In the genomic region with DNA sequence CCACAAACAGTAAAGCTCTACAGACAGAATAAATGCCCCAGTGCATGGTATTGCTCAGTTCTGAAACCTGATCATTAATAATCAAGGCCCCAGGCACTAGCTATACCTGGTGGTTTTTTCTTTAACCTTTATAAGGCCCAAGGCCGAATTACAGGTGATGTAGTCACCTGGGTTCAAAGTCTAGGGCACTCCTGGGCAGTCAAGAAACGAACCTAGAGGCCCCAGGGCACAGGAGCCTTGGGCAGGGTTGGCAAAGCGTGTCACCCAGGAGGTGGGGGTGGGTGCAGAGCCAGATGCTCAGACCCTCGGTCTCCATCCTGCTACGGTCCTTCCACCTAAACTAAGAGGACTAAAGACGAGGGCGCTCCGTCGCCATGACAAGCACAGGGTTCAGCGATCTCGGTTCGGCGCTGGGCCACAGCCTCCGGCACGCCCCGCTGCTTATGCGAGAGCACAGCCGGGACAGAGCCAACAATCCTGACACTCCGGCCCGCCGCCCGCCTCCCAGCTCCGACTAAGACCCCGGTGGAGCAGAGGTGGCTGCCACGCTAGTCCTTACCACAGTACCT, we compare ENCODE assay signal across 8 mouse cellular contexts. TPM values are rescaled to one million over a fixed set of nuclear protein-coding genes. Genes with fewer than 3 reads are reported as not detected.
DNase-seq lines count a peak whose midpoint lies in the region; ATAC-seq lines count a peak whose summit lies in the region.

No protein-coding gene starts in this region.

- ATAC-seq in kidney, embryonic 16.5 days (ENCODE audit: low FRiP score, low TSS enrichment): no peak
- ATAC-seq in hindbrain, embryonic 16.5 days: no peak
- no peak; the same call in 1 of the 2 replicates for ATAC-seq in midbrain, embryonic 14.5 days (ENCODE audit: low FRiP score, low TSS enrichment)

- H3K4me1 ChIP-seq in kidney, embryonic 16.5 days (ENCODE audit: insufficient read depth, low read length): peaks cover 33% of the 10 kb centered on the region
- H3K4me1 ChIP-seq in embryonic facial prominence, embryonic 10.5 days: peaks cover 25% of the 10 kb centered on the region
- peaks cover 25% of the 10 kb centered on the region for H3K4me1 ChIP-seq in hindbrain, embryonic 16.5 days (ENCODE audit: control insufficient read depth, insufficient read depth, low read depth, low read length)
- peaks cover 15% of the 10 kb centered on the region for H3K4me1 ChIP-seq in midbrain, embryonic 14.5 days (ENCODE audit: control insufficient read depth, insufficient read depth, low read length)

- H3K4me2 ChIP-seq in kidney, embryonic 16.5 days (replicated peaks; ENCODE audit: low read depth, low read length): peak overlapping the region; percentile 77
- peak overlapping the region; percentile 84 for H3K4me2 ChIP-seq in hindbrain, embryonic 16.5 days (ENCODE audit: low read length)
- peak overlapping the region; percentile 63 for H3K4me2 ChIP-seq in midbrain, embryonic 14.5 days (ENCODE audit: low read length)

- no peaks in the 10 kb centered on the region for H3K27me3 ChIP-seq in kidney, embryonic 16.5 days (ENCODE audit: insufficient read depth, low read length)
- no peaks in the 10 kb centered on the region for H3K27me3 ChIP-seq in embryonic facial prominence, embryonic 10.5 days (replicated peaks; ENCODE audit: low read depth, poor library complexity, severe bottlenecking)
- H3K27me3 ChIP-seq in hindbrain, embryonic 16.5 days (replicated peaks; ENCODE audit: control insufficient read depth, insufficient read depth, low read length): no peaks in the 10 kb centered on the region
- no peaks in the 10 kb centered on the region for H3K27me3 ChIP-seq in midbrain, embryonic 14.5 days (ENCODE audit: control insufficient read depth, insufficient read depth, low read length)

- WGBS in kidney, embryonic 16.5 days: under 1% methylated on average over 25 of the region's 25 CpGs
- WGBS in embryonic facial prominence, embryonic 10.5 days: under 1% methylated on average over 25 of the region's 25 CpGs
- WGBS in hindbrain, embryonic 16.5 days: under 1% methylated on average over 25 of the region's 25 CpGs
- WGBS in midbrain, embryonic 14.5 days: under 1% methylated on average over 25 of the region's 25 CpGs

- H3K4me3 ChIP-seq in kidney, embryonic 16.5 days (ENCODE audit: low read length): peak overlapping the region; percentile 76
- peak overlapping the region; percentile 85 for H3K4me3 ChIP-seq in embryonic facial prominence, embryonic 10.5 days
- peak overlapping the region; percentile 89 for H3K4me3 ChIP-seq in hindbrain, embryonic 16.5 days (ENCODE audit: low read length)
- peak overlapping the region; percentile 61 for H3K4me3 ChIP-seq in midbrain, embryonic 14.5 days (replicated peaks; ENCODE audit: low read depth, low read length)

- peaks cover 5% of the 10 kb centered on the region for H3K36me3 ChIP-seq in kidney, embryonic 16.5 days (ENCODE audit: insufficient read depth, low read length)
- peaks cover 31% of the 10 kb centered on the region for H3K36me3 ChIP-seq in embryonic facial prominence, embryonic 10.5 days (replicated peaks)
- peaks cover 4% of the 10 kb centered on the region; the same call in 1 of the 2 replicates for H3K36me3 ChIP-seq in hindbrain, embryonic 16.5 days (ENCODE audit: control insufficient read depth, insufficient read depth, low read length)
- H3K36me3 ChIP-seq in midbrain, embryonic 14.5 days (ENCODE audit: control insufficient read depth, insufficient read depth, low read length): peaks cover 7% of the 10 kb centered on the region

- H3K9ac ChIP-seq in kidney, embryonic 16.5 days (replicated peaks; ENCODE audit: low read length): peak overlapping the region; percentile 85
- peak overlapping the region; percentile 92 for H3K9ac ChIP-seq in hindbrain, embryonic 16.5 days (ENCODE audit: low read depth, low read length)
- peak overlapping the region; percentile 74 for H3K9ac ChIP-seq in midbrain, embryonic 14.5 days (replicated peaks; ENCODE audit: low read length)

- DNase-seq in kidney, adult 11 months: no peak
- DNase-seq in embryonic facial prominence, embryonic 10.5 days (ENCODE audit: low spot score): no peak
- no peak for DNase-seq in midbrain, embryonic 14.5 days
- no peak for DNase-seq in cerebellum, adult 11 months
- DNase-seq in right cerebral cortex, postnatal 25 days: no peak
- no peak for DNase-seq in thymus, postnatal 10 days (ENCODE audit: low spot score in 2 of 2)

- H3K27ac ChIP-seq in kidney, embryonic 16.5 days (ENCODE audit: low read length): peak overlapping the region; percentile 90
- peak overlapping the region; percentile 90 for H3K27ac ChIP-seq in embryonic facial prominence, embryonic 10.5 days (replicated peaks)
- H3K27ac ChIP-seq in hindbrain, embryonic 16.5 days (ENCODE audit: low read depth, low read length): peak overlapping the region; percentile 91
- peak overlapping the region; percentile 89 for H3K27ac ChIP-seq in midbrain, embryonic 14.5 days (replicated peaks; ENCODE audit: low read depth, low read length)

- H3K9me3 ChIP-seq in kidney, embryonic 16.5 days (ENCODE audit: low read length): no peaks in the 10 kb centered on the region
- H3K9me3 ChIP-seq in embryonic facial prominence, embryonic 10.5 days: no peaks in the 10 kb centered on the region
- no peaks in the 10 kb centered on the region for H3K9me3 ChIP-seq in hindbrain, embryonic 16.5 days (ENCODE audit: control insufficient read depth, low read length)
- no peaks in the 10 kb centered on the region for H3K9me3 ChIP-seq in midbrain, embryonic 14.5 days (ENCODE audit: control insufficient read depth, low read length)

RNA-seq across cellular contexts. Expression of gene Sec23a, which starts 0.5 kb away (rescaled TPM):
- 78.7 and 83.9 TPM in 2 replicates for polyA plus RNA-seq in kidney, embryonic 16.5 days (2015; fragmentation: Nextera tagmentation; extraction: Ambion mirVana)
- 59.8 and 60.5 TPM in 2 replicates for polyA plus RNA-seq in embryonic facial prominence, embryonic 10.5 days (2016; fragmentation: Nextera tagmentation; extraction: Ambion mirVana)
- polyA plus RNA-seq in hindbrain, embryonic 16.5 days (2015; fragmentation: Nextera tagmentation; extraction: Ambion mirVana): 106 and 108 TPM in 2 replicates
- polyA plus RNA-seq in midbrain, embryonic 14.5 days (2014; fragmentation: Nextera tagmentation; extraction: Ambion mirVana): 102 and 133 TPM in 2 replicates

RNA-seq across cellular contexts. Expression of gene Gemin2, which starts 1.8 kb away (rescaled TPM):
- polyA plus RNA-seq in kidney, embryonic 16.5 days (2015; fragmentation: Nextera tagmentation; extraction: Ambion mirVana): 30.3 and 30.7 TPM in 2 replicates
- 41.8 and 43.7 TPM in 2 replicates for polyA plus RNA-seq in embryonic facial prominence, embryonic 10.5 days (2016; fragmentation: Nextera tagmentation; extraction: Ambion mirVana)
- 13.5 and 14.1 TPM in 2 replicates for polyA plus RNA-seq in hindbrain, embryonic 16.5 days (2015; fragmentation: Nextera tagmentation; extraction: Ambion mirVana)
- polyA plus RNA-seq in midbrain, embryonic 14.5 days (2014; fragmentation: Nextera tagmentation; extraction: Ambion mirVana): 11.8 and 12.7 TPM in 2 replicates

RNA-seq across cellular contexts. Expression of gene Trappc6b, which starts 49.9 kb away (rescaled TPM):
- 94.4 and 97.3 TPM in 2 replicates for polyA plus RNA-seq in kidney, embryonic 16.5 days (2015; fragmentation: Nextera tagmentation; extraction: Ambion mirVana)
- 67.6 and 69.9 TPM in 2 replicates for polyA plus RNA-seq in embryonic facial prominence, embryonic 10.5 days (2016; fragmentation: Nextera tagmentation; extraction: Ambion mirVana)
- 150 and 173 TPM in 2 replicates for polyA plus RNA-seq in hindbrain, embryonic 16.5 days (2015; fragmentation: Nextera tagmentation; extraction: Ambion mirVana)
- 114 and 139 TPM in 2 replicates for polyA plus RNA-seq in midbrain, embryonic 14.5 days (2014; fragmentation: Nextera tagmentation; extraction: Ambion mirVana)

RNA-seq across cellular contexts. Expression of gene Pnn, which starts 55.3 kb away (rescaled TPM):
- 88.9 and 106 TPM in 2 replicates for polyA plus RNA-seq in kidney, embryonic 16.5 days (2015; fragmentation: Nextera tagmentation; extraction: Ambion mirVana)
- polyA plus RNA-seq in embryonic facial prominence, embryonic 10.5 days (2016; fragmentation: Nextera tagmentation; extraction: Ambion mirVana): 114 and 121 TPM in 2 replicates
- 76.2 and 82.2 TPM in 2 replicates for polyA plus RNA-seq in hindbrain, embryonic 16.5 days (2015; fragmentation: Nextera tagmentation; extraction: Ambion mirVana)
- 66.9 and 77.6 TPM in 2 replicates for polyA plus RNA-seq in midbrain, embryonic 14.5 days (2014; fragmentation: Nextera tagmentation; extraction: Ambion mirVana)
